Mouse (Mus musculus): ENCODE results near the gene Gpd1l. TPM values are rescaled to one million over a fixed set of nuclear protein-coding genes. Genes with fewer than 3 reads are reported as not detected.
A peak's percentile ranks its signal among the peaks of the same experiment; 100 is the strongest.

Gpd1l gene
- total RNA-seq, 4 experiments from 2014 or later: 39.7 to 41.2 (median 40.2) TPM

GRCm38 (mm10) chr9:114930464-114931090 is 3.2 kb downstream of the Gpd1l start:
- DNase-seq (ENCODE audit: low spot score): peak; percentile 83

GRCm38 (mm10) chr9:114925571-114925970 is 8.2 kb downstream of the Gpd1l start:
- DNase-seq (ENCODE audit: low spot score): no peak

- DNase-seq (ENCODE audit: low spot score): no peak
Measured at GRCm38 (mm10) chr9:114925039-114925438, 8.7 kb downstream of the Gpd1l start.

GRCm38 (mm10) chr9:114924511-114924910 is 9.3 kb downstream of the Gpd1l start:
- no peak for DNase-seq (ENCODE audit: low spot score)

- no peak for DNase-seq (ENCODE audit: low spot score)
Measured at GRCm38 (mm10) chr9:114922209-114922608, 11.6 kb downstream of the Gpd1l start.

GRCm38 (mm10) chr9:114921352-114922081 is 12.3 kb downstream of the Gpd1l start:
- DNase-seq (ENCODE audit: low spot score): no peak

- no peak for DNase-seq (ENCODE audit: low spot score)
Measured at GRCm38 (mm10) chr9:114920569-114920968, 13.2 kb downstream of the Gpd1l start.

- DNase-seq (ENCODE audit: low spot score): peak; percentile 86
Measured at GRCm38 (mm10) chr9:114912680-114913649, 20.8 kb downstream of the Gpd1l start.

GRCm38 (mm10) chr9:114907509-114907908 is 26.3 kb downstream of the Gpd1l start:
- peak; percentile 28 for DNase-seq (ENCODE audit: low spot score)

- DNase-seq (ENCODE audit: low spot score): no peak
Measured at GRCm38 (mm10) chr9:114895919-114896318, 37.9 kb downstream of the Gpd1l start.

- no peak for DNase-seq (ENCODE audit: low spot score)
Measured at GRCm38 (mm10) chr9:114892974-114893373, 40.8 kb downstream of the Gpd1l start.

GRCm38 (mm10) chr9:114890377-114890776 is 43.4 kb downstream of the Gpd1l start:
- DNase-seq (ENCODE audit: low spot score): no peak

- DNase-seq (ENCODE audit: low spot score): no peak
Measured at GRCm38 (mm10) chr9:114888856-114889407, 44.9 kb downstream of the Gpd1l start.

- no peak for DNase-seq (ENCODE audit: low spot score)
Measured at GRCm38 (mm10) chr9:114887699-114888098, 46.1 kb downstream of the Gpd1l start.

- no peak for DNase-seq (ENCODE audit: low spot score)
Measured at GRCm38 (mm10) chr9:114885991-114886662, 47.7 kb downstream of the Gpd1l start.

- no peak for DNase-seq (ENCODE audit: low spot score)
Measured at GRCm38 (mm10) chr9:114885564-114885963, 48.2 kb downstream of the Gpd1l start.

GRCm38 (mm10) chr9:114881977-114882376 is 51.8 kb downstream of the Gpd1l start:
- DNase-seq (ENCODE audit: low spot score): no peak

- no peak for DNase-seq (ENCODE audit: low spot score)
Measured at GRCm38 (mm10) chr9:114855327-114855726, 78.5 kb downstream of the Gpd1l start.

GRCm38 (mm10) chr9:114854686-114855085 is 79.1 kb downstream of the Gpd1l start:
- DNase-seq (ENCODE audit: low spot score): no peak

GRCm38 (mm10) chr9:114853336-114853735 is 80.5 kb downstream of the Gpd1l start:
- no peak for DNase-seq (ENCODE audit: low spot score)

Measured in heart, adult 8-10 months (tissue).